Mouse (Mus musculus) kidney, postnatal 36 days (tissue): ENCODE measurements at regions not wholly inside any gene's neighbourhood (a gene's known extent, or its start where the extent isn't known, plus 50 kb on each side); places are given as distances from the start of the nearest gene placed in this dataset.
A peak's percentile ranks its signal among the peaks of the same experiment; 100 is the strongest.
"Not testable (repeated sequence)": the region's sequence is repeated elsewhere in the genome, so short reads cannot be mapped to it uniquely, and the experiment has no call there.

ENCODE experiments used
- DNase-seq, 2 experiments: peaks; one replicate each; pipeline ENCODE4 v3.0.0; 2021 to 2022; ENCODE audit warnings: mixed read lengths in 2 of 2

DNA sequence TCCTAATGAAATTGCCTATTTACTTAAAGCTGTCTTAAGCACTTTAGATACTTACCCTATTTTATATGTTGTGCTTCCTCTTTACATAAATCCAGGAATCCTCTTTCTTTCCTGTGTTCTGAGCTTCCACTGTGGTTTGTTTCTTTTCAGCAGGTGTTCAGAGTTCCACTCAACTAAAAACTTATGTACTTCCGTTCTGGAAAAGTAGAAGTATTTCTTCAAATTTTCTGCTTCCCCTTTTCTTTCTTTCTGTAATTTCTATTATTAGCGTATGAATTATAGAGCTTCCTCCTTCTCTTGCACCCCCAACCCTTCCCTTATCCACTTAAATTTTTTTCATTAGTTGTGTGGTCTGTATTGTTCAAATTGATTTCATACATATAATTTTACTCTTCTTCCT is 165.8 kb upstream of the Nudt12 start:
- no peak for DNase-seq

DNA sequence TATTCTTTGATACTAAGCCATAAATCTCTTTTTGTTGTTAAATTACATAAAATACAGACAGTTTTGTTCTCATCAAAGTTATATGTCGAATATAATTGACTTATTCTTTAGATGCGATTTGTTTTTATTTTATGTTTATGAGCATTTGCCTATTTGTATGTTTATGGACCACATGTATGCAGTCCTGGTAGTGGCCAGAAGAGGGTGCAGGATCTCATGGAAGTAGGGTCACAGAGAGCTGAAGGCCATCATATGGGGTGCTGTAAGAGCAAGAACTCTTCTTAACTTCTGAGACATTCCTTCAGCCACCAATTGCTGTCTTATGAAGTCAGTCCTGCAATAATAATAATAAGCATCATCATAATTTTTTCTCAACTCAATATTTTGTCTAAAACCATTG is 143.2 kb upstream of the Nudt12 start:
- peak in 1 of 2 experiments; percentile 9 for DNase-seq

DNA sequence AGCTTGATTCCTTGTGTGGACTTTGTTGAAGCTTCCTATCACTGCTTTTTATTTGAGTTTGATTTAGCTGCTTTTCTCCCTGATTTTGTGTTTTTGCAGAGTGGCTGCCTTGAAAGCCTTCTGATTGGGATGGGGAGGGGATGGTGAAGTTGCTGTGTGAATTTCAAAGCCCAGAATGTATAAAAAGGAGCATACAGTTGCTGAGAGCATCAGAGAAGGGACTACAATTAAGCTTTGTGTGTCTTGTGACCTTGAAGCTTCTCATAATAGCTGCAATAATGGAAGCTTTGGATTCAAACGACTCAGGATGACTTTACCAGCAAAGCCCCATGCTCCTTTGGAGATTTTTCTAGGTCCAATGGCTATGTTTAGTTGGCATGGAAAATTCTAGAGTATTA is 130.6 kb upstream of the Nudt12 start:
- DNase-seq, result no peak

DNA sequence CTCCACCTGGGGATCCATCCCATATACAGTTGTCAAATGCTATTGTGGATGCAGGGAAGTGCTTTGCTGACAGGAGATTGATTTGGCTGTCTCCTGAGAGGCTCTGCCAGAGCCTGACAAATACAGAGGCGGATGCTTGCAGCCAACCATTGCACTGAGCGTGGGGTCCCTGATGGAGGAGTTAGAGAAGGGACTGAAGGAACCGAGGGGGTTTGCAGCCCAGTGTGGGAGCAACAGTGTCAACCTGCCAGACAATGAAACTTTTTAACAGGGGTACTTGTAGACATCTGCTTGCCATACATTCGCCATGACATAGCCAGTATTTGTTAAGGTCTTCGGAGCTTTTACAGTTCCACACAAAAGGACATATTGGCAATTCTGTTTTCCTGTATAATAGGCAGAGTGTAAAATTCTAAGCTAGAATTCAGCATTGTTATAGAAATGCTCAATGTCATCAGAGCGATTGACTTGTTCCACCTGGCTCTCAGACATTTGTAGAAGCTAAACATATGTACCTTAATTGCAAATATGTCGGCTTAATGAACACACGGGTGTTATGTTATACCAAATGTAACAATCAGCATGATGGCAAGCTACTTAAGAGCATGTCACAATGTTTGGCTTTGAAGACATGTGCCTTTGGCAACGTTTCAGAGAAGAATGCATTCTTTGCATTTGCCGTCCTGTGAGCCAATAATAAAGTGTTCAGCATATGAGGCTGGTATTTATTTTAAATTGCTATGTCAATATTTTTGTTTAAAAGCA is 130.0 kb upstream of the Nudt12 start:
- no peak for DNase-seq

DNA sequence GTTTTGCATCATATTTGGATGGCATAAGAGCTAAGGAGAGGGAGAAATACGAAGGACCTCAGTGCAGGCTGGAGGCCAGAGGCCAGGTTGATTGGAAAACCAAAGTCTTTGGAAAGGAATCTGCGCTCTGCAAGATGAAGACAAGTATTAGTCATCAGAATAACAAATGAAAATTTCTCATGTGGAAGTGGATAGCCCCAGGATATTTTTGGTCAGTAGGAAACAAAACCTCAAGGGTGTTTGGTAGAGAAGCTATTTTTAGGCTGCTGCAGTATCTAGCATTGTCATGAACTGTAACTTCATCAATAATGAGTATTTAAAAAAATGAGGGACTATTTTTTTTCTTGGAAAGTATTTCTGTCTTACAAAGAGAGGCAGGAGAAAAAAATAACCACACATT is 125.6 kb upstream of the Nudt12 start:
- DNase-seq, result no peak

DNA sequence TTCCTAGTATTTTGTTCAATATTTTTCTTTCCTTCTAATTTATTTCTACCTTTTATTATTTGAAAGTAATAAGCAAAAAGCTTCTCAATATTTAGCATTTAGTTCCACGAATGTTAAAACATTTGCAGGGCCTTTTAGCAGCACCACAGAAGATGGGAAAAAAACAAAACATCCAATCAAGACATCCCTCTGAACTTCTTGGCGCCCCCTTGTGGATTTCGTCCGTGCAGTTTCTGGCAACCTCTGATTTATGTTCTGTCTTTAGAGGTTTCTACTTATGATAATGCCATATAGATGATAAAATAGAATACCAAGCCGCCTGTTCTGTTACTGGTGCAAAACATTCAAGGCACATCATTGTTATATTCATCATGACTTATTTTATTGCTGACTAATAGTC is 86.2 kb upstream of the Nudt12 start:
- peak; percentile 37 to 83 for DNase-seq

DNA sequence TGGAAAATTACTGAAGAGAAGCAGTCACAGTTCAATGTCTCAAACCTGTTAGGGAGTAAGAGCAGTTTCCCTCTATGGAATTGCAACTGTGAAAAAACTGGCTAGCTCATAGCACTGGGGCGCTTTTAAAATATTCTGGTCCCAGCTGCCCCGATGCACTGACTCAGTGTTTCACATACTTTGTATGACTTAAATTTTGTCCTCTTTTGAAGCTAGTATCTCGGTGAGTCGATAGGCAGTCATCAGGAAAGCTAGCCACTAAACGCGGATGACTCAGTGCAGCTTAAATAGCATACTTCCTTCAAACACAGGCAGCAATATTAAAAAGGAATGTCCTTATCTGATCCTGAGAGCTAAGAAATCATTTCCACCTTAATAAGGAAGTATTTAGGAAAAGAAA is 63.7 kb upstream of the Nudt12 start:
- DNase-seq, result not testable (repeated sequence)

DNA sequence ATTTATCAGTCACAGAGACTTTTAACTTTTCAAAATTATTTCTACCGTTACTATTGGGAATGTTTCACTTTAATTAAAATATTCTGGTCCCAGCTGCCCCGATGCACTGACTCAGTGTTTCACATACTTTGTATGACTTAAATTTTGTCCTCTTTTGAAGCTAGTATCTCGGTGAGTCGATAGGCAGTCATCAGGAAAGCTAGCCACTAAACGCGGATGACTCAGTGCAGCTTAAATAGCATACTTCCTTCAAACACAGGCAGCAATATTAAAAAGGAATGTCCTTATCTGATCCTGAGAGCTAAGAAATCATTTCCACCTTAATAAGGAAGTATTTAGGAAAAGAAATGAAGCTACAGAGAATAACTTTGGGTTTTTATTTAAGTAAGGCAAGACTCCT is 63.2 kb upstream of the Nudt12 start:
- not testable (repeated sequence) for DNase-seq
